ENCODE assay signal across 9 mouse cellular contexts in the genomic region with DNA sequence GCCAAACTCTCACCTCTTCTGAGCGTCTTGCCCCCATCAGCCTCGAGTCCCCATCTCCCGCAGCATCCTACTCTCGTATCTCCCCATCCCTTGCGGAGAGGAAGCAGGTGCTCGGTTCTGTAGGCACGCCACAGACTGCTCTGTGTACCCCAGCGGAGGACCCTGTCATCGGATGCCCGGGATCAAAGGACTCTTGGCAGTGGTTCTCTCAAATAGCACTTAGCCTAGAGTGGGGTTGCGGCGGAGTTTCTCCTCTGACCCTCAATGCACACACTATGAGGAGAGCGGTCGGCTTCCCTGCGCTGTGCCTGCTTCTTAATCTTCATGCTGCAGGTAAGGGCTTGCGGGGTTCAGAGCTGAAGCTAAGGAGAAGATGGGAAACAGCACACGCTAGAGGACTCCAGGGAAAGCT. TPM values are rescaled to one million over a fixed set of nuclear protein-coding genes. Genes with fewer than 3 reads are reported as not detected.
DNase-seq lines count a peak whose midpoint lies in the region; ATAC-seq and TF ChIP-seq lines count a peak whose summit lies in the region.
"Had no signal": no experiment of that assay in that cellular context is flagged by ENCODE, and none has a peak within 500 bp of the region (broad histone marks: within the 10 kb centered on the region; RNA-seq: fewer than 3 reads in every experiment).

No protein-coding gene starts in this region.

- H3K9me3 ChIP-seq in neural tube, embryonic 11.5 days (ENCODE audit: control insufficient read depth, low read length): no peaks in the 10 kb centered on the region
- H3K9me3 ChIP-seq in liver, embryonic 13.5 days (replicated peaks): no peaks in the 10 kb centered on the region

- peak; percentile 77 for ATAC-seq in neural tube, embryonic 11.5 days (ENCODE audit: insufficient read depth, low FRiP score, low TSS enrichment)
- ATAC-seq in liver, embryonic 13.5 days (ENCODE audit: low read depth): 0 out of 2 replicates have a peak, but pooled peaks have one; percentile 2

- under 1% methylated on average over 17 of the region's 17 CpGs for WGBS in cerebellum, adult 2 months
- 1% methylated on average over 17 of the region's 17 CpGs for WGBS in neural tube, embryonic 11.5 days
- 5% methylated on average over 17 of the region's 17 CpGs for WGBS in liver, embryonic 13.5 days (ENCODE audit: insufficient replicate concordance)

- peak overlapping the region; percentile 94 for H3K4me3 ChIP-seq in cerebellum, adult 2 months (replicated peaks; ENCODE audit: insufficient read depth, low read depth, low read length)
- peak overlapping the region; percentile 52 for H3K4me3 ChIP-seq in neural tube, embryonic 11.5 days (ENCODE audit: low read depth, low read length)
- H3K4me3 ChIP-seq in liver, embryonic 13.5 days (replicated peaks): peak overlapping the region; percentile 18; the same call in 1 of the 2 replicates

- TF ChIP-seq POLR2A in cerebellum, adult 2 months (IDR thresholded peaks at IDR 0.05; ENCODE audit: borderline replicate concordance, insufficient read depth, low read length): no peak

- no peak for DNase-seq in cerebellum, adult 2 months
- no peak for DNase-seq in cerebellum, postnatal 14 days
- no peak for DNase-seq in neural tube, embryonic 11.5 days (ENCODE audit: low spot score)
- DNase-seq in neural tube, embryonic 10.5 days (ENCODE audit: extremely low spot score, low spot score): no peak
- no peak for DNase-seq in liver, embryonic 13.5 days
- peak; percentile 4 for DNase-seq in testis, postnatal 14 days (ENCODE audit: low spot score)
- no peak for DNase-seq in urinary bladder, postnatal 25 days (ENCODE audit: low spot score)
- DNase-seq in thymus, postnatal 0 days (ENCODE audit: low spot score): no peak

- no peaks in the 10 kb centered on the region for H3K36me3 ChIP-seq in neural tube, embryonic 11.5 days (ENCODE audit: control insufficient read depth, insufficient read depth, low read length)
- no peaks in the 10 kb centered on the region for H3K36me3 ChIP-seq in liver, embryonic 13.5 days

- peak overlapping the region; percentile 51 for H3K9ac ChIP-seq in neural tube, embryonic 11.5 days (ENCODE audit: low read length)
- no peak overlapping the region for H3K9ac ChIP-seq in liver, embryonic 13.5 days

- H3K27me3 ChIP-seq in cerebellum, adult 2 months (ENCODE audit: control insufficient read depth, insufficient read depth, low read length): no peaks in the 10 kb centered on the region
- H3K27me3 ChIP-seq in neural tube, embryonic 11.5 days (ENCODE audit: control insufficient read depth, insufficient read depth, low read length): no peaks in the 10 kb centered on the region
- H3K27me3 ChIP-seq in liver, embryonic 13.5 days: peaks cover 15% of the 10 kb centered on the region

- no peaks in the 10 kb centered on the region; the same call in 1 of the 2 replicates for H3K4me1 ChIP-seq in cerebellum, adult 2 months (ENCODE audit: control insufficient read depth, insufficient read depth, low read length)
- H3K4me1 ChIP-seq in neural tube, embryonic 11.5 days (ENCODE audit: control insufficient read depth, insufficient read depth, low read length): peaks cover 3% of the 10 kb centered on the region
- no peaks in the 10 kb centered on the region for H3K4me1 ChIP-seq in liver, embryonic 13.5 days (replicated peaks)

- H3K27ac ChIP-seq in cerebellum, adult 2 months (ENCODE audit: insufficient read depth, low read length): peak overlapping the region; percentile 95
- H3K27ac ChIP-seq in neural tube, embryonic 11.5 days (ENCODE audit: low read depth, low read length): no peak overlapping the region
- H3K27ac ChIP-seq in liver, embryonic 13.5 days: no peak overlapping the region
- H3K27ac ChIP-seq: macrophage had no signal

- H3K4me2 ChIP-seq in neural tube, embryonic 11.5 days (ENCODE audit: low read depth): peak overlapping the region; percentile 87
- H3K4me2 ChIP-seq in liver, embryonic 13.5 days: peak overlapping the region; percentile 42

- TF ChIP-seq CTCF in cerebellum, adult 2 months (IDR thresholded peaks at IDR 0.05; ENCODE audit: borderline replicate concordance, insufficient read depth, low read depth, low read length): no peak

RNA-seq across cellular contexts. Expression of a gene that starts 0.5 kb away (rescaled TPM):
- polyA plus RNA-seq in cerebellum, adult 2 months (2012; rRNA removed): 59.4 and 67.1 TPM in 2 replicates
- polyA plus RNA-seq in neural tube, embryonic 11.5 days (2014; fragmentation: Nextera tagmentation; extraction: Ambion mirVana): 12.3 and 14.6 TPM in 2 replicates
- polyA plus RNA-seq in liver, embryonic 13.5 days (2015; fragmentation: Nextera tagmentation; extraction: Ambion mirVana): 0.13 and 0.14 TPM in 2 replicates
- polyA plus RNA-seq in thymus, postnatal 0 days (2015; fragmentation: Nextera tagmentation; extraction: Ambion mirVana): 0.62 and 1.1 TPM in 2 replicates
- polyA plus RNA-seq: macrophage had no signal

Comparison
In these comparisons a context has a peak if more than half of its experiments do, and no peak if none do; other contexts are left out.
1. H3K4me3 ChIP-seq: peak in every context shown above with its lines; median percentile 94 in cerebellum, adult 2 months; 52 in neural tube, embryonic 11.5 days; 18 in liver, embryonic 13.5 days.